Mouse (Mus musculus) ES-E14 (cell line): ENCODE data around the gene 2010005H15Rik. TPM values are rescaled to one million over a fixed set of nuclear protein-coding genes. Genes with fewer than 3 reads are reported as not detected.
"Not testable (repeated sequence)": the region's sequence is repeated elsewhere in the genome, so short reads cannot be mapped to it uniquely, and the experiment has no call there.

Experiments used
- DNase-seq: peaks from one replicate; pipeline ENCODE4 v3.0.0-alpha.2; 2013; ENCODE audit warnings: low read depth, low spot score
- H3K27ac ChIP-seq: 2 replicates; pipeline ENCODE4 v1.5.1; 2012; ENCODE audit warnings: low read depth, mild to moderate bottlenecking, low read length, moderate library complexity, mixed read lengths; ENCODE audit not compliant: poor library complexity, insufficient read depth, severe bottlenecking
- H3K36me3 ChIP-seq: 2 replicates; pipeline ENCODE4 v1.6.1; 2012; ENCODE audit warnings: mild to moderate bottlenecking, low read length, moderate library complexity, mixed read lengths; ENCODE audit not compliant: control insufficient read depth, poor library complexity, insufficient read depth, severe bottlenecking
- H3K4me1 ChIP-seq, 2 experiments: fragments of 150-350 bp in 1 of 2; sonication (generic) in 1 of 2; 2 replicates each; pipeline ENCODE4 v1.6.1; 2012; ENCODE audit warnings: low read length in 2 of 2, mild to moderate bottlenecking in 1 of 2, mixed read lengths in 1 of 2; ENCODE audit not compliant: control insufficient read depth in 2 of 2, insufficient read depth in 2 of 2, poor library complexity in 1 of 2
- H3K4me3 ChIP-seq, 2 experiments: fragments of 150-350 bp in 1 of 2; sonication (generic) in 1 of 2; 2 replicates each; pipeline ENCODE4 v1.5.1; 2012; ENCODE audit warnings: low read length in 2 of 2, low read depth in 1 of 2, mild to moderate bottlenecking in 1 of 2, mixed read lengths in 1 of 2; ENCODE audit not compliant: insufficient read depth in 1 of 2, poor library complexity in 1 of 2, severe bottlenecking in 1 of 2
- H3K9ac ChIP-seq: 2 replicates; pipeline ENCODE4 v1.6.1; 2012; ENCODE audit warnings: low read depth, mild to moderate bottlenecking, low read length, mixed read lengths; ENCODE audit not compliant: poor library complexity, insufficient read depth, severe bottlenecking
- H3K9me3 ChIP-seq: fragments of 150-350 bp; sonication (generic); 2 replicates; pipeline ENCODE4 v1.6.1; 2012; ENCODE audit warnings: low read depth, mild to moderate bottlenecking, low read length; ENCODE audit not compliant: control insufficient read depth, insufficient read depth
- CHD2 ChIP-seq: IDR thresholded peaks from 2 replicates; pipeline ENCODE4 v1.6.1; 2014; ENCODE audit warnings: mild to moderate bottlenecking, low read depth, low read length, inconsistent platforms
- HCFC1 ChIP-seq: IDR thresholded peaks from 2 replicates; pipeline ENCODE4 v1.6.1; 2012; ENCODE audit warnings: low read length, inconsistent platforms, borderline replicate concordance; ENCODE audit not compliant: insufficient read depth
- MAFK ChIP-seq: IDR thresholded peaks from 2 replicates; pipeline ENCODE4 v1.6.1; 2014; ENCODE audit warnings: mild to moderate bottlenecking, low read depth, low read length, inconsistent platforms; ENCODE audit not compliant: insufficient read depth
- ZC3H11A ChIP-seq: IDR thresholded peaks from 2 replicates; pipeline ENCODE4 v1.6.1; 2012; ENCODE audit warnings: low read depth, mild to moderate bottlenecking, inconsistent platforms, low read length, borderline replicate concordance
- ZNF384 ChIP-seq: IDR thresholded peaks from 2 replicates; pipeline ENCODE4 v1.6.1; 2012; ENCODE audit warnings: low read depth, low read length, inconsistent platforms
- in situ Hi-C, 2 experiments: fragments of 600-800 bp; cut with MboI; formaldehyde crosslinking; loops; one replicate each; pipeline ENCODE4 v1.15.1; 2025; ENCODE audit warnings: low sequenced_read_pairs in 2 of 2, inconsistent platforms in 1 of 2; ENCODE audit not compliant: unreplicated experiment in 2 of 2
- total RNA-seq: library from RNA; depleted of rRNA; stranded (reverse); fragments of 300-350 nt; gene quantifications from 2 replicates; pipeline ENCODE4 v1.2.3, GENCODE M21; 2012

Gene 2010005H15Rik
- total RNA-seq, 1 experiment: not detected

DNA sequence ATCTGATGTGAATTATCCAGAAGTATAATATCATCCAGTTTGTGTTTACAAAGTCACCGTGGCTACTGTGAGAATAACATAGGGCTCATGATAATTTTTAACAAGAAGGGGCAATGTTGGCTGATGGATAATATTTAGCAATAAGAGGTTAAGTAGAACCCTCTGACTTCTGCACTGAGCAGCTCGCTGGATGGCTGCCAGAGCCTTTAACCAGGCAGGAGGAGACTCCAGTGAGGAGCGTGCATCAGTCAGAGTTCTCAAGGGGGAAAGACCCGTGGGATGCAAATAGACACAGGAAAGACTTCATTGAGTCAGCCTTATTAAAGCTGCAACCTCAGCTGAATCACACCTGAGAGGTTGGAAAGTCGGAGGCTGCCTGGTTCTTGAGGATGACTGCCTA, 17.4 kb upstream of the 2010005H15Rik start:
- no peaks in the 10 kb centered on the region for H3K36me3 ChIP-seq
- in situ Hi-C loops: no loop called here
- no peak overlapping the region for H3K9ac ChIP-seq
- no peak for DNase-seq
- H3K27ac ChIP-seq: no peak overlapping the region
- TF ChIP-seq MAFK (no peak), ZC3H11A (no peak), CHD2 (no peak), ZNF384 (no peak), HCFC1 (no peak)
- peaks cover 0 to 7% of the 10 kb centered on the region in 2 experiments; a peak in 2 of 4 replicates for H3K4me1 ChIP-seq
- no peak overlapping the region for H3K4me3 ChIP-seq
- no peaks in the 10 kb centered on the region for H3K9me3 ChIP-seq

DNA sequence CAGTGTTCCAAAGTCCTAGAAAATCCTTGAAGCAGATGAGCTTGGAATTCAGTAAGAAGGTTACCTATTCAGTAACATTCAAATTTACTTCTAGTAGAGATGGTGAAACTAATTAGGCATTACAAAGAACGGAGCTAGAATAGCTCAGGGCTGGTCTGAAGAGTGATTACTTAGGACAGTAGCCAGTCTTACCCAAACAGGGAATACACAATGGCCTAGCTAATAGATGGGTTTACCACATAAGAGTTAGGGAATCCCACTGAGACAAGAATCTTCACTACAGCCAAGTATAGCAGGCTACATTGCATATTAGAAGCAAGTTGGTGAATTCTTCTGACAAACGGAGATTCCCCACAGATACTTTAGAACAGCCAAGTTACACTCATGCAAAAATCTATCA, 15.6 kb upstream of the 2010005H15Rik start:
- peak; percentile 17 for DNase-seq
- H3K9me3 ChIP-seq, H3K27ac ChIP-seq, H3K4me3 ChIP-seq, in situ Hi-C loops, H3K9ac ChIP-seq, H3K4me1 ChIP-seq, H3K36me3 ChIP-seq: not testable (repeated sequence)

DNA sequence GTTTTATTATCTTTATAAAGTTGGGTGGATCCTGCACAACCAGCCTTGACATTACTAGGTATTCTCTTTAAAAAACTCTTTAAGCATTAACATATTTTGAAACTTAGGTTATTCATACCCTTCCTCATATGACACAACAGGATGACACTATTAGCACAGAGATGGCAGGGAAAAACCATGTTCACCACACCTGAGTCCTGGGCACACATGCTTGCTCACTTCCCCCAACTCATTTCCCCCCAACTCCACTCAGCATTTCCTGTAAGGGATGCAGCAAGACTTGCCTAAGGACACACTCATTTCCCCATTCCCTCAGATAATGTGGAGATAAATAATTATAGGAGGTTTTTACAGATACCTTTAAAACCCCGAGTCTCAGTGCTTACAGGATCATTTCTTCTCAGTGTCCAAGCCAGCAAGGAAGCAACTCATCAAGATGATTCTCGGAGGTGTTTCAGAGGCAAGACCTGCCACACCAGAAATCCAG, 11.3 kb upstream of the 2010005H15Rik start, which contains the start of gene Gm5416:
Gene Gm5416 (plus strand): TSS at position 437 of the 487 bp plus-strand sequence.
- TF ChIP-seq CHD2 (no peak), HCFC1 (no peak), ZNF384 (no peak), MAFK (no peak), ZC3H11A (no peak)
- Histone ChIP-seq H3K4me1 (peaks cover 0 to 3% of the 10 kb centered on the region in 2 experiments; a peak in 2 of 4 replicates), H3K36me3 (no peaks in the 10 kb centered on the region), H3K9ac (no peak within 1 kb of the TSS), H3K27ac (no peak within 1 kb of the TSS), H3K4me3 (no peak within 1 kb of the TSS), H3K9me3 (no peaks in the 10 kb centered on the region)
- no peak for DNase-seq
- in situ Hi-C loops: no loop called here

- in situ Hi-C loops, H3K9ac ChIP-seq, DNase-seq, H3K4me3 ChIP-seq, H3K9me3 ChIP-seq, H3K4me1 ChIP-seq, H3K27ac ChIP-seq, H3K36me3 ChIP-seq: not testable (repeated sequence)
Observed at GRCm38 (mm10) chr16:36260585-36260984, 39.3 kb downstream of the 2010005H15Rik start.

GRCm38 (mm10) chr16:36276796-36277195, 55.5 kb downstream of the 2010005H15Rik start, which contains the start of gene Stfa1:
Gene Stfa1, plus strand, starts transcription at chr16:36276951.
- H3K9ac ChIP-seq, H3K4me1 ChIP-seq, in situ Hi-C loops, H3K27ac ChIP-seq, H3K9me3 ChIP-seq, DNase-seq, H3K4me3 ChIP-seq, H3K36me3 ChIP-seq: not testable (repeated sequence)
